Mouse (Mus musculus) thymus, postnatal 36 days (tissue): ENCODE data around the gene Astn2.

Experiments used
- DNase-seq, 2 experiments: peaks; one replicate each; pipeline ENCODE4 v3.0.0; 2022; ENCODE audit warnings: mixed read lengths in 2 of 2

The Astn2 gene

DNA sequence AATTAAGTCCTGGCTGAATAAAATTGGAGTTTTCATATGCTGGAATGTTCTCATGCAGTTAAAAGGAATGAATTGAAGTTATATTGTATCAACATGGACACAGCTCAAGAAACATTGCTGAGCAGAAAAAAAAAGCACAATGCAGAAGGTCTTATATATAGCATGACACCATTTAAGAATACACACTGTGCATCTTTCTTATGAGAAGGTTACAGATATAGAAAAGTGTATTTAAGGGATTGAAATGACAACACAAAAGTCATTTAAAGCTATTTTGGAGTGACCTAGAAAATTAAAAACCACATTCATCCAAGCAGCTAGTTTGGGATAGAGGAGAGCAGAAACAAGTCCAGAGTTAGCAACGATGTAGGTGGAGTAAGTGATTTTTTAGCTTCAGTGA lies 571.4 kb downstream of the Astn2 start:
- DNase-seq: no peak

DNA sequence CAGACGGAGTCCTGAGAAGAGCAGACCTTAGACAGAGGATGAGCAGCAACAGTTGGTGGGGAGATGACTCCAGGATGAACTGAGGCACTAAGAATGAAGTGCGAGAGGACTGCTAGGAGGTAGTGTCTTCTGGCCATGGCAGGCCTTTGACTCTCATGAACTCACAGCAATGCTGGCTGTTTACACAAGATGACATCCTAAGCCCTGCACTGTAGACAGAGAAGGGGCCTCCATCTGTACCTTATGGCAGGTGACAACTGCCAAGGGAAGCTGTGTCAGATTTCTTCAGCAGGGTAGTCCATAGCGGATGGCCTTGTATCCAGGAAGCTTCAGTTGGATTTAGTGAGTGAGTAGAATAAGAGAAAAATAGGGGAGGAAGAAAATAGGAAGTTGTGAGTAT lies 572.5 kb downstream of the Astn2 start:
- no peak for DNase-seq

DNA sequence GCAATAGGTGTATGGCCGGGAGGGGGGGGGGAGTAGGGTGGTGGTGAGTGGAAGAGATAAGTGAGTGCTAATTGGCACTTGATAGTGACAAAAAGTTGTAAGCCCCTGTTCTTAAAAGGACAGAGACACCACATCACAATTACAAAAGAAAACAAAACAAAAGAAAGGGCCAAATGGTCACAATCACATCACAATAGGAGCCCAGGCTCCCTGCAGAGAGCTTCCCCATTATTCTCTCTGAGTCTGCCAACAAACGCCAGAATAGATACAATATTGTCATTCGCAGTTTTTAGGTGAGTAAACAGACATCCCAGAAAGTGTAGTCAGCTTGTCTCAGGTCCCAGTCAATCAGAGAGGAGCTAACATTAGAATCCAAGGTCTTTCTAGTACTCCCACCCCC lies 573.9 kb downstream of the Astn2 start:
- no peak for DNase-seq

DNA sequence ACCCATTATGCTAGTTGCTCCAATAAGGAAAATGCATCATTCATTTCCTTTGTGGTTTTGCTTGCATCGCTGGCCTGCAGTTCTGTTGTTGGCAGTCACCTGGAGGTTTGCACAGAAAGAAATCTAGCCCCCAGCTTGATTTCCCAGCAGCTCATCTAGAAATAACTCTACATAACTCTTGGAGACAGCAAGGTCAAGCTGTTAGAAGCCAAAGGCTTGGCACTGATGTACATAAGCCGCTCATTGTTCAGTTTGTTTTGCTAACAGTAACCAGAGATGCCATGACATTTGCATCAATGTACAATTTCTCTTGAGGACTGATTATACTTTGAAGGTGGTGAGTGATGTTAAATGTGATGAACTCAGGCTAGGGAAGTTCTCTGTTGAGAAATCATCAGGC lies 583.3 kb downstream of the Astn2 start:
- no peak for DNase-seq

DNA sequence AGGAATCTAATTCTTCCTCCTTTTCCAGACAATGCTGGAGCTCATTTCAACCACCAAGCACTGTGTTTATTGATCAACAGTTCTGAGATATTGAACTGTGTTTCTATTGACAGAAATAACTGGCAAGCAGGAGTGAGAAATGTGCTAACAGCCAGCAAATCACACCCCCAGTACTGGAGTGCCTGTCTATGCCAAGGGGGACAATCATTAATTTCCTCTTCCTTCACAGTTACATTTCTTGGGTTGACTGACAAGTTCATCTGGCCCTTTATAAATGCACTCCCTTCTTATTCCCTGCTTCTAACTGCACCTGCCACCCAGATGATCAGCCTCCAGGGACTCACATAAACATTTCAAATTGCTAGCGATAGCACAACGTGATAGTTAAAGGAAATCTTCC lies 584.2 kb downstream of the Astn2 start:
- DNase-seq: no peak

DNA sequence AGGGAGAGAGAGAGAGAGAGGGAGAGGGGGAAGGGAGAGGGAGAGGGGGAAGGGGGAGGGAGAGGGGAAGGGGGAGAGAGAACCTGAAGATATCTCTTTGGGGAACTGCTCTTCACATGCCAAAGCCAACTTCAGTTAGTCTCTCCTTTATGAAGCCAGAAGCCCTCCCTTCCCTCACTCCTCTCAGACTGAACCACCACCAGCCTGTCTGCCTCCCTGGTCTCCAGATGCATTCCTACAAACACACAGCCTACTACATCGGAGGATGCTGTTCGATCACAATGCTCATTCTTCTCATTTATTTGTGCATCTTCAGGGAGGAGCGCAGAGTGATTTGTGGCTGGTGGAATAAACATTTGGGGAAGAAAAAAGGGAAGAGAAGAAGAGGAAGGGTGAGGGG lies 584.6 kb downstream of the Astn2 start:
- no peak for DNase-seq

DNA sequence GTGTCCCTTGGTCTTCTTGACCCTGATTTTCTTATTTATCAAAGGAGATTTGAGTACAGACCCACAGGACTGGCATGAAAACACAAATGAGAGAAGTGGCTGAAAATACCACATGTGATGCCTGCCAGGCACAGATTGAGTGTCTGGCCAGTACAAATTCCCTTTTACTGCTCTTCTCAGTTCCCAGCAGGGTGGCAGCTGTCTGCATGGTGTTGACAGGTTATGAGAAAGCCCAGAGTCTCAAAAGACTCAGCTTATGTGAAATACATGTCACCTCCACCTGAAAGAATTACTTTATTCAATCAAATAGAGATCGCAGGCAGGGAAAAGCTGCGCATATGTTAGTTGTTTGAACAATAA lies 590.3 kb downstream of the Astn2 start:
- DNase-seq: no peak

DNA sequence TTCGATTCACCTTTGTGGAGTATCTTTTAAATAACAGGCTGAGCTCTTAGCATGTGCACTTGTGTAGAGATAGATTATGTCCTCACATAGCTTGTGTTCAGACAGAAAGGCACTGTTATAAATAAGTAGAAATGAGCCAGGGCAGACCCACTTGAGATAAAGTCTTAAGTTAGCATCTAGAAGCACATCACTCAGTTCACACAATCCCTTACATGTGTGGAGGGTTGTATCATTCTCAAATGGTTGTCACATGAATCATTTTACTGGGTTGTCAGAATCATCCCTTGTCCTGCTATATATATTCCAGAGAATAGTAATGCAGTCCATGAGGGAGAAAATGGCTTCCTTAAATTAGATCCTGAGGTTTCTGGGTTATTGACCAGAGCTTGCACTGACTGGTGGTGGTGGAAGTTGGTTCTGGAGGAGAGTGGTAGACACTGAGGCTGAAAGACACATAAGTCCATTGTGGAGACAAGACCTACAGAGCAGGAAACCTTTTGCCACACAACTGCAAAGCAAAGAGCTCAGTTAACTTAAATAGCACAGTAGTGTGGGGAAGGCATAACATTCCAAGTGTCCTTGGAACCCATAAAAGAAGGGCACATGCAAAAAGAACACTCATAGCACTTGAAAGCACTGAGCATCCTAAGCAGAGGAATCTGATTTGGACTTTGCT lies 590.8 kb downstream of the Astn2 start:
- DNase-seq: no peak

DNA sequence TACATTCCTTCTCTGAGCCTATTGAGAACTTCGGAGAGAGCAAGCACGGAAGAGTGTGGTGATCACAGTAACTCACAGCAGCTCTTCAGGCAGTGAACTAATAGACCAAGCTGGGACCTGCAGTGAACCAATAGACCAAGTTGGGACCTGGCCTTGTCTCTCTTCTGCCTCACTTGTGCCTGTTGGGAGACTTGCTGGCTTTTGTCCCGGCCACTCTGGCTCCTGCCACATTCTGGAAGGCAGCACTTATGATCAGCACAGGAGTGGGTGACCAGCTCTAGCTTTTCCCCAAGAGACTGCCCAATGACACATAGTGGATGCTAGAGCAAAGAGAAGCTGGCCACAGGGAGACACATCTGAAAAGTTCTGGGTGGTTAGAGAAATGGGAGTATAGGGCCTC lies 597.1 kb downstream of the Astn2 start:
- no peak for DNase-seq

DNA sequence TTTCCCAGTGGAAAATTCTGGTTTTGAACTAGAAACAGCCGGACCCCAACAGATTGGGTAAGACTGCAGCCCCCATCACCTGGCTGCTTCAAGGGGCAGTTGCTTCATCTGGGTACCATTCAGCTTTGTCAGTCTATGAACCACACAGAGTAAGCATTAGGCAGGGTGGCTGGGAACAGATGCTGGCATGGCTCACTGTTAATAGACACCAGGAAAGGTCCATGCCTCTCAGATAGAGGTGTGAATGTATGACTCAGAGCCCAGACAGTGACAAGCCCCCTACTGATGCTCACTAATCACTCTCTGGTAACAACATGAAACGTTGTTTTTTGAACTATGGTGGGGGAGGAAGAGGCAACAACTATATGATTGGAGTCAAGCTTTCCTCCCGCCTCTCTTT lies 603.2 kb downstream of the Astn2 start:
- DNase-seq: no peak

DNA sequence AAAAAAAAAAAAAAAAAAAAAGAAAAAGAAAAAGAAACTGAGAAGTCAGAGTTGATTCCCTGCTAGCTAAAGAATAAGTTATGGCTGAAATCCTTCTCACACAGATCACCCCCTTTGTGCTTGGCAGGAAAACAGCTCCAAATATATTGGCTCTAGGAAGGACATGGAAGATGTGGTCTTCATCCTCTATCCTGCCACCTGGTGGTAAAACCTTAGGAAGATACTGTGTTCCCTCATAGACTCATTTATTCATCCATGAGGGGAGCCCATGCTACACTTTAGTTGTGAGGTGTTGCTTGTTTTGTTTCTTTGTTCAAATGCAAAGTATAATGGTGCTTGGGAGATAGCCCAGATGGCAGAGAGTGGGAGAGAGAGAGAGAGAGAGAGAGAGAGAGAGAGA lies 613.4 kb downstream of the Astn2 start:
- no peak for DNase-seq

DNA sequence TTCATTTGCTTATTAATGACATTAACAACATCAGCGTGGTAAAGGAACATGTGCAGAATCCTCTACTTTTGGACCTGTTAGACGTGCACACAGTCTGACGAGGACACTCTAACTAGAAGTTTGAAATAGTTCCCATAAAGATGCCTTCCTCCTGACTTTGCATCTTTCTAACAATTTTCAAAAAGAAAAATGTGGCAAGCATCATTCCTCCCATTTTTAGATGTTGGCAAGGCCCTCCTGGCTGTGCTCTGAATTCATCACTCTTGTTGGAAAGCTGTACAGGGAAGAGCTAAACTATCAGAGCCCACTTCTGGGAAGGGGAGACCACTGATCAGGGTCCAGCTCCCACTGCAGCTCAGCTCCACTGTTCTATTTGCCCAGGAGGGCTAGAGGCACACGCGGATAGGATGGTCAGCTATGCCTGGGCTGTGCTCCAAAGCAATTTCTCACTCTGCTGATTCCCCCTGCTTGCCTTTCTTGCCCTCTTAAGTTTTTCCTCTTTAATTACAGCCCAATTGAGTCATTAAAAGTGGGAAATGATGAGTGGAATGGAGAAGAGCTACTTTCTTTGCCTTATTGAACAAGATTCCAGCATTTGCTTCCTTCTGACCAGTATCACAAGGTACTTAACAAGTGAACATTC lies 630.9 kb downstream of the Astn2 start:
- no peak for DNase-seq

DNA sequence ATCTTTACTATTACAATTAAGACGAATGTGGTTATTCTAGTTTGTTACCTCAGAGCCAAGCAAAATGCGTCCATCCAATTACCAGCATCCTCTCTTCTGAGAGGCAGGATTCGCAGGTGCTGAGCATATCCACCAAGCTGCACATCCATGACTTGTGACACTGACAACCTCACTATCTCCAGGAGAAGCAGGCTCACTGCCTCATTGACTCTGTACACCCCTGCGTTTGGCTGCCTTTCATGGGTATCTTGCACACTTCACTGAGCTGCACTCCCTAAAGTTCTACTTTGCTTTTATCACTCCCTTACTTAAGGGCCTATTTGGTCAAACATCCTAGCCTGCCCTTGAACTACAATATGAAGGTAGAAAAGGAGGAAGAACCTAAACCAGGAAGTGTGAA lies 633.5 kb downstream of the Astn2 start:
- no peak for DNase-seq

DNA sequence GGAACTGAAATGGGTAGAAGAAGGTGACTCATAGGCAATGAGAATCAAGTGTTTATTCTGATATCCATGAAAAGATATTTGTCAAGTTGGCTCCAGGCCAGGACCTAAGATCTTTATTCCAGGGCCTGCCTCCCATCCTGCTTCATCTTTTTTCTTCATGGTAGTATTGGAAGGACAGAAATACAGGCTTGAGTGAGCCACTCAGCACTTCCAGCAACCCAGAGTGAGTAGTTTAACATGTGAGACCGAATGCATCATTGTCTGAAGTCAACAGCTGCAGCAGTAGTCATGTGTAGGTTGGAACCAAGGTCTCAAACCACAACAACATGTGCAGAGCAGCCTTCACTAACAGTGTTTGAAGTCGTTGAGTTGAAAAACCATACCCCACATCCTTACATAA lies 636.5 kb downstream of the Astn2 start:
- DNase-seq: no peak

DNA sequence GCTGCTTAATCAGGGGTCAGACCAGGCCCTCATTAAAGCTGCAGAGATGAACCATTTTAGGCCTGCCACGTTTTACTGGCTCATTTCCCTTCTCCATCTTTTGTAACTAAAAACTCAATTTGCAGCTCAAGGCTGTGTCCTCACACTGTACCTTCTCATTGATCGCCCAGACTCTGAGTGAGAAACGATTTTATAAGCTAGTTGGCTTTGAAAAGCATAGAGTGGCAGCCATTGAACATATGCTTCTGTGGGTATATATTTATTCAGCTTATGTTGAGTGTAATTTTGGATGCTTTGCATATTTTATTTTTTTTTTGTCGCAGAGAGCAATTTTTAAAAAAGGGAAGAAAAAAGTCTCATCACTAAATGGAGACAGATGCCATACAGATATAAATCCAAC lies 637.0 kb downstream of the Astn2 start:
- DNase-seq: no peak

DNA sequence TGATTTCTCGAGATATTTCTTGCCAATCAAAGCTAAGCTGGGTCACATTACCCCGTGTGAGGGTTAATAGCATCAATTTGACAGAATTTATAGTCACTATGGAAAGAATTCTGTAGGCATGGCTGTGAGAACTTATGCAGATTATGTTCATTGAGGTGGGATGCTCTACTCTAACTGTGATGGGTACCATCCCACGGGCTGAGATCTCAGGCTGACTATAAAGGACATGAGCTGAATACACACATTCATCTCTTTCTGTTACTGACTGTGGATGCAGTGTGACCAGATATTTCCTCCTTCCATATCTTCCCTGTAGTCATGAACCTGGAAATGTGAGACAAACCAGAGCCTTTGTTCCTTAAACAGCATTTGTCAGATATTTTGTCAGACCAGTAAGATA lies 639.1 kb downstream of the Astn2 start:
- DNase-seq: no peak

DNA sequence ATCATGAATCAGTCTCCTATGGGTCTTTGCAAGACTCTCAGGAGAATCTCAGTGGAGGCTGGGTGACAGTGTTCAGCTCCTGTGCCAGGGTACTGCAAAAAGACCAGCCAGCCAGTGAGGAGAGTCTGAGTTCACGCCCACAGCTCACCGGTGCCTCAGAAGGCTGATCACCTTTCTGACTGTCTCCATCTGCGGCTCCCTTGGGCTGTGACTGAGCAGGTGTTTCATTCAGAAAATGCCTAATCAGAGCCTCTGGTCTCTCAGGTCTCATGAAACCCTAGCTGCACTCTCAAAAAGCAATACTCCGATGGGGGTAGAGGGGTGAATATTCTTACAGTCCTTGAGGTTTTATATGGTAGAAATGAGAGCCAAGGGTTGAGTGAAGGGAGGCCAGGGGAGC lies 640.1 kb downstream of the Astn2 start:
- no peak for DNase-seq

DNA sequence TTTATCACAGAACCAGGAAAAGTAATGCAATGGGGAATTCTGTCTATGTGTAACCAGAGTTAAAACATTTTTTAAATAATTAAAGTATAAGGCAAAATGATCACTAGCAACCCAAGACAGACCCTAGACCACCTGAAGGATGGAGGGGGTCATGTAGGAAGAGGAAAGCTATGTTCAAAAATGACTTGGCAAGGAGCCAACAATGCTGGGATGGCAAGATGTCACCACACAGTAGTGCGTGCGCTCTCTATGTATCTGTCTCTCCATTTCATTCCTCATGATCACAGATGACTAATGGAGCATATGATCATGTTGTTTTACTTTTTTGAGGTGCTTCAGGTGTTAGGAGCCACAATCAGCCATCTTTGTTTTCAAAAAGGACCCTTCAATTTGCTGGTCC lies 640.6 kb downstream of the Astn2 start:
- DNase-seq: no peak

DNA sequence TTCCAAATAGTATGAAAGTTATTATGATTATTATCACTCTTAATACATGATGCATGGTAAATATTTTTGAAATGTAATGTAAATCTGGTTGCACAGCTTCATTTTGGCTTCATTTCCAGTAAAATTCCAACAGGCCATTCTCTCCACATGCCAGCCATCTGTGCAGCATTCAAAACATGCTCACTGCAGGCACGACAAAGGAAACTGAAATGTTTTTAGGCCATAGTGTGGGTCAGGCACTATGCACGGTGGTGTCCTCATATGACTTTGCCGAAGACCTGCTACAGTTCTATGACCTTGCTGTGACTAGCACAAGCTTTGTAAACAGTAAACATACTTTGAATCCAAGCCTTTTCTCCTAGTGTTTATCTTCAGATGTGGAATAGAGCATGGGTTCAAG lies 642.3 kb downstream of the Astn2 start:
- DNase-seq: no peak

DNA sequence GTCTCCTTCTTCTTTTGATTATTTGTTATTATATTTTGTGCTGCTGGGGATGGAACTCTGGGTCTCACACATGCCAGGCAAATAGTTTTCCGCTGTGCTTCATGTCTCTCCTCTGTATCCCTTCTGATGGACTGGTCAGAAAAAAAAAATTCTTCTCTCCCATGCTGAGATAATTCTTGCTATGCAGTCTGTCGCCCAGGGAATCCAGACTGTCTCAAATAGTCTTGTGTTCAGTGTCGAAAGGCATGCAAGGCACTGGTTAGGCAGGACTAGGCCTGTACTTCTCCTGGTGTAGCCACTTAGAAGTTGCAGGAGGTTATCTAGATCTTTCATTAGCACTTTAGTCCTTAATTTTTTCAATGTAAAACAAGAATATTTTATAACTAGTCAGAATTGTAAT lies 642.8 kb downstream of the Astn2 start:
- no peak for DNase-seq

DNA sequence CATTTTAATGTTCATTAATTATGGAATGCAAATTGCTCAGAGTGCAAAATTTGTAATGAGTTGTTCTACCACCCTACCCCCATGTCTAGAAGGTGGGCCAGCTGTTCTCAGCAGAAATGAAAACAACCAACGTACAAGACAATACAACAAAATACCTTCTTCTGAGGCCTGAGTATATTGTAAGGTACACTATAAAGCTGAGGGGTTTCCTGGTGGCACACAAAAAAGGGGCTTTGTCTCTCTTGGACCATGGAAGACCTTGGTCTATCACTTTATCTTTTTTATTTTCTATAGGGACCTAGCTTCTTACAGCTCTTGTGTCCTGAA lies 645.6 kb downstream of the Astn2 start:
- no peak for DNase-seq

DNA sequence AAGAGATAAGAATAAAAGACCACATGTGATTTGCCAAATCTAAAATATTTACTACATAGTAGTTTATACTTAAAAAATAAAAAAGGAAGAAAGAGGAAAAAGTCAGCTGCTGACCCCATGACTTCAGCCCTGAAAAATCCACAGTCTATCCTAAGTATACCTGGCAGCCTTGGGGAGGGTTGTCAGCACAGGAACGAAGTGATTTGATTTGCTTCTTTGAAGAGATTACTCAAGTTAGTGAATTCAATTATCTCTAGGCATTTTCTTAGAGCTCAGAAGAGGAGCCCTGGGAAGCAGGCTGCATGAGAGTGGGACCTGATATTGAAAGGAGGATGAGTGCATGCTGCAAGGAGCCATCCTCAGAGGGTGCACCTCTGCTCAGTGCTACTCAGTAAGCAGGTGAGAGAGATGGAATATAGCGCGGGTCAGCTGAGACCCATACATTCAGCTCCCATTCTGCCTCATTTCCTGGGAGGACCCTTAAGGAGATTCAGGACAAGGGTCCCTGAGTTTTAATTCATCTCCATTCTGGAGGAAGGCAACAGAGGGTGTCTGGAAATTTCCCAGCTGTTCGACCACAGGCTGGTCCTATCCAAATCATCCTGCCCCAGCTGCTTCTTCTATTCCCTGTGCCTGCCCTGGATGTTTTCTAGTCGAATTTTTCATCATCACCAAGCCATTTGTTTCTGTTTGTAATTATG lies 646.1 kb downstream of the Astn2 start:
- no peak for DNase-seq

DNA sequence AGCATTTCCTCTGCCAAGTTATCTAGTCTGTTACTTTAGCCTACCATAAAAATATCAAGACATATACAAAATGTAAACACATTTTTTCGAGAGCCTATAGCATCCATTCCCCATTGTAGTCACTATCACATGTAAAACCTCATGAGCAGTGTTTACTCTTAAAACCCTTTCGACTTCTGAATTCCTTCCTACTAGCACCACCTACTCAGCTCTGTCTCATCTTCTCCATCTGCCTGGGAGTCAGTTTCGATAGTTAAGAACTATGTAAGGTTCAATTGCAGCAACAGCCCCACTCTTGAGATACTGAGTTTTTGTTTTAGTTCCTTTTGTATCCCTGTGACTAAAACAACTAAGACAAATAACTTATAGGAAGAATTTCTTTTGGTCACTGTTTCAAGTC lies 651.5 kb downstream of the Astn2 start:
- DNase-seq: no peak

DNA sequence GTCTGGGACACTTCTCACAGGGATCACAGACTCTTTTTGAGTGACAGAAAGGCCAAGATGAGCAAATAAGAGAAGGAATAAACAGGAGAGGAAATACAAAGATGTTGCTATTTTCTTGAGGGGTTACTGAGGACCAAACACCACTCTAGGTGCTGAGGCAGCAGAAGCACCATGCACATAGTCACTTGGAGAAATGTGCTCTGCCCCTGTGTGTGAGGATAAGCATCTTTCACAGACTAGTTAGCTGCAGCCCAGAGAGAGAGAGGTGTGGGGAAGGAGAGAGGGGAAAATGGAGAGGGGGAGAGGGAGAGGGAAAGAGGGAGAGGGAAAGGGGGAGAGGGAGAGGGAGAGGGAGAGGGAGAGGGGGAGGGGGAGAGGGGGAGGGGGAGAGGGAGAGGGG lies 659.6 kb downstream of the Astn2 start:
- no peak for DNase-seq

DNA sequence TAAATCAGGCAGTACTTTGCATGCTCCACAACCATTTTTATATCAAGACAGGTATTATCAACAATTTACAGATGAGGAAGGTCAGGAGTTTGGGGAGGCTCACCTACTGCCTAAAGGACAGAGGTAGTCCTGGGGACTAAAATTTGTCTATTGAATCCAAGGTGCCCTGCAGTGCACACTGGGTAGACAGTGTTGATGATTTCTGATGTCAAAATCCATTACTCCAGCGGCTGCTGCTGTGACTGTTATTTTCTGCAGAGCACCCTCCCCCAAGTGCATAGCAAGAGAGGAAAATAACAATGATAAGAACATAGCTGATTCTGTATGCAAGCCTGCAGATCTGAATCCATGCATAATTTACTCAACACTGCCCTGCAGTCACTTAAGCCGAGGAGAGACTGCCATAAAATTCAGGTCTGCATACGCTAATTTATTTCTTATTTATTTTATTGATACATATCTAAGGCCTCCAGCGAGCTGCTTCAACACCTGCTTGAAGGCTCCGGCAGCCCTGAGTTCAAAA lies 660.3 kb downstream of the Astn2 start:
- no peak for DNase-seq
